Mouse (Mus musculus) embryonic facial prominence, embryonic 13.5 days (tissue): ENCODE measurements at regions not wholly inside any gene's neighbourhood (a gene's known extent, or its start where the extent isn't known, plus 50 kb on each side); places are given as distances from the start of the nearest gene placed in this dataset.
A peak's percentile ranks its signal among the peaks of the same experiment; 100 is the strongest.

ENCODE experiments used
- ATAC-seq: fragments of 200-750 bp; cut with Nextera tagmentation; 2 replicates; pipeline ENCODE4 v1.8.0; 2017; ENCODE audit warnings: low read depth; ENCODE audit not compliant: insufficient number of reproducible peaks, insufficient read depth, low FRiP score, low TSS enrichment
- H3K27ac ChIP-seq: fragments of 300-500 bp; sonication (generic); 2 replicates; pipeline ENCODE4 v1.5.1; 2015; ENCODE audit warnings: moderate library complexity, mild to moderate bottlenecking, inconsistent platforms
- H3K27me3 ChIP-seq: fragments of 300-500 bp; sonication (generic); 2 replicates; pipeline ENCODE4 v1.6.1; 2015; ENCODE audit warnings: mild to moderate bottlenecking, inconsistent platforms
- H3K36me3 ChIP-seq: fragments of 300-500 bp; sonication (generic); 2 replicates; pipeline ENCODE4 v1.6.1; 2015; ENCODE audit warnings: mild to moderate bottlenecking, inconsistent platforms
- H3K4me1 ChIP-seq: fragments of 300-500 bp; sonication (generic); 2 replicates; pipeline ENCODE4 v1.6.1; 2015; ENCODE audit warnings: inconsistent platforms
- H3K4me2 ChIP-seq: fragments of 300-500 bp; sonication (generic); 2 replicates; pipeline ENCODE4 v1.6.1; 2015; ENCODE audit warnings: moderate library complexity, mild to moderate bottlenecking, inconsistent platforms
- H3K4me3 ChIP-seq: fragments of 300-500 bp; sonication (generic); 2 replicates; pipeline ENCODE4 v1.5.1; 2015; ENCODE audit warnings: mild to moderate bottlenecking, inconsistent platforms
- H3K9ac ChIP-seq: fragments of 300-500 bp; sonication (generic); 2 replicates; pipeline ENCODE4 v1.6.1; 2015; ENCODE audit warnings: mild to moderate bottlenecking, inconsistent platforms
- H3K9me3 ChIP-seq: fragments of 300-500 bp; sonication (generic); 2 replicates; pipeline ENCODE4 v1.6.1; 2016; ENCODE audit warnings: inconsistent platforms
- WGBS: fragments of 180-500 bp; shearing (Covaris S2); methylation state at CpG from one replicate; pipeline ENCODE4 v1.1.7; 2015; ENCODE audit warnings: mixed read lengths; 5-methylcytosine and 5-hydroxymethylcytosine counted together

GRCm38 (mm10) chr7:134607886-134608285 is 62.6 kb upstream of the Dock1 start:
- no peak overlapping the region for H3K4me3 ChIP-seq
- no peaks in the 10 kb centered on the region for H3K36me3 ChIP-seq
- WGBS, result 66% methylated on average over 3 of the region's 3 CpGs
- H3K9me3 ChIP-seq, result no peaks in the 10 kb centered on the region
- H3K9ac ChIP-seq, result no peak overlapping the region
- ATAC-seq, result no peak
- H3K4me2 ChIP-seq, result no peak overlapping the region
- H3K4me1 ChIP-seq, result peaks cover 24% of the 10 kb centered on the region
- H3K27me3 ChIP-seq, result no peaks in the 10 kb centered on the region; the same call in 1 of the 2 replicates
- H3K27ac ChIP-seq, result no peak overlapping the region

GRCm38 (mm10) chr7:134610159-134610558 is 60.3 kb upstream of the Dock1 start:
- no peak overlapping the region for H3K4me2 ChIP-seq
- H3K27ac ChIP-seq, result no peak overlapping the region
- H3K9ac ChIP-seq, result no peak overlapping the region
- no peaks in the 10 kb centered on the region for H3K9me3 ChIP-seq
- peaks cover 24% of the 10 kb centered on the region for H3K4me1 ChIP-seq
- 69% methylated on average over 2 of the region's 2 CpGs for WGBS
- ATAC-seq, result no peak
- no peak overlapping the region for H3K4me3 ChIP-seq
- H3K27me3 ChIP-seq, result no peaks in the 10 kb centered on the region; the same call in 1 of the 2 replicates
- no peaks in the 10 kb centered on the region for H3K36me3 ChIP-seq

DNA sequence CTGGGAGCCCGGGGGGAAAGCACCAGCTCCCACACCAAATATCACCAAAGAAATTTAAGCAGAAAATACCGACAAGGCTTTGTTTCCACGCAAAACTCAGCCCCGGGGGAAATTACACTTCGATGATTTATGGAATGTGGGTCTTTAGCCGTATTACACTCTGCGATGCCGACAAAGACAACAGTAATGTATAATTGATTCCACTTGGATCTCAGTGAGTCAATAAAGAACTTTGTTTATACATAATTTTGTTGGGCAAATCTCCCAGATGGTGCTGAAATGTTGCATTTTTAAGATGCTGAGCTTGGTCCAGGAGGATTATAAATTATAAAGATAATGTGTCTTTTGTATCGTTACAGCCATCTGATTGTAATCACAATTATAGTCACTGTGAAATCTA is 59.1 kb upstream of the Dock1 start:
- no peak for ATAC-seq
- H3K4me3 ChIP-seq, result no peak overlapping the region
- H3K4me2 ChIP-seq, result peak overlapping the region; percentile 30
- WGBS, result 20% methylated on average over 9 of the region's 9 CpGs
- peak overlapping the region; percentile 39 for H3K27ac ChIP-seq
- H3K9me3 ChIP-seq, result no peaks in the 10 kb centered on the region
- H3K27me3 ChIP-seq, result no peaks in the 10 kb centered on the region; the same call in 1 of the 2 replicates
- peaks cover 24% of the 10 kb centered on the region for H3K4me1 ChIP-seq
- H3K36me3 ChIP-seq, result no peaks in the 10 kb centered on the region
- no peak overlapping the region for H3K9ac ChIP-seq

- Histone ChIP-seq H3K27me3 (no peaks in the 10 kb centered on the region; the same call in 1 of the 2 replicates), H3K27ac (no peak overlapping the region), H3K9me3 (no peaks in the 10 kb centered on the region), H3K4me1 (peaks cover 24% of the 10 kb centered on the region), H3K9ac (no peak overlapping the region), H3K36me3 (no peaks in the 10 kb centered on the region), H3K4me2 (no peak overlapping the region), H3K4me3 (no peak overlapping the region)
- no peak for ATAC-seq
- WGBS, result 78% methylated on average over 4 of the region's 4 CpGs
These were observed 58.2 kb upstream of the Dock1 start for GRCm38 (mm10) chr7:134612175-134612633.

DNA sequence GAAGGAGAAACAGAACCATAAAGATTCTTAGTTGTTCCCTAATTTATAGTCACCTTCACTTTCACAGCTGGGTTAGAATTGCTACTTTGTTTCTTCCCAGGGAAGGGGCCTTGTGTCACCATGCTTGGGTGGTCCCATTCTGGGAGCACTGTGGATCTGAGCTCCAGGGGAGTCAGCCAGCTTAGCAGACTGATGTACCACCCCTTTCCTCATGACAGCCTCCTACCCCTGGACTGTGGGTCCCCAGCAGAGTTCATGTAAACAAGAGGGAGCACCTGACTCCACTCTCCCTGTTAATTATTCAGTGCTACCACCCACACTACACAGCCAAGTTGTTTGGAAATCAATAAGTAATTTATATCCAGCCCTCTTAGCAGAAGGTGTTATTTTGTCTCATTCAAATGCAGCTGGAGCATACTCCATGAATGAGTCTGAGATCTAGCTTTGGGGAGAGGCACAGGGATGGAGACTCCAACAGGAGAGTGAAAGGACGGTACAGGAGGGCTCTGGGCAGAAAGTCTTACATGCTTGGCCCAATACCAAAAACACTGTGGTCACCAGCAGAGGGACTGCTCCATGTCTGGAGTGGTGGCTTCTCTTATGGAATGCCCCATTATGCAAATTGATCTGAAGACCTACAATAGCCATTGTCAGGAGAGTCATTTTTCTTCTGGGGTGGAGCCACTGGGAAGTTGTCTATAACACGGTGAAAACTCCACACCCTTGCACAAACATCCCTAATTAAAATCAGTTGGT is 51.1 kb upstream of the Dock1 start:
- H3K4me2 ChIP-seq, result no peak overlapping the region
- 34% methylated on average over 2 of the region's 2 CpGs for WGBS
- no peaks in the 10 kb centered on the region for H3K27me3 ChIP-seq
- ATAC-seq, result no peak
- no peak overlapping the region for H3K27ac ChIP-seq
- H3K36me3 ChIP-seq, result no peaks in the 10 kb centered on the region
- H3K9me3 ChIP-seq, result no peaks in the 10 kb centered on the region
- no peak overlapping the region for H3K4me3 ChIP-seq
- no peak overlapping the region for H3K9ac ChIP-seq
- H3K4me1 ChIP-seq, result no peaks in the 10 kb centered on the region

GRCm38 (mm10) chr7:134620006-134620405 is 50.4 kb upstream of the Dock1 start:
- Histone ChIP-seq H3K4me3 (no peak overlapping the region), H3K4me2 (no peak overlapping the region), H3K4me1 (no peaks in the 10 kb centered on the region), H3K9ac (no peak overlapping the region), H3K36me3 (no peaks in the 10 kb centered on the region), H3K27me3 (no peaks in the 10 kb centered on the region), H3K27ac (no peak overlapping the region), H3K9me3 (no peaks in the 10 kb centered on the region)
- 78% methylated on average over 5 of the region's 5 CpGs for whole genome bisulfite sequencing
- no peak for ATAC-seq
